Mouse (Mus musculus) adrenal gland, postnatal 14 days (tissue): ENCODE data around the gene Ccnjl. TPM values are rescaled to one million over a fixed set of nuclear protein-coding genes. Genes with fewer than 3 reads are reported as not detected.

Experiments used
- DNase-seq: peaks from one replicate; pipeline ENCODE4 v3.0.0; 2021; ENCODE audit warnings: mixed read lengths
- long read RNA-seq, 2 experiments: library from polyadenylated mRNA; stranded (forward); transcript quantifications; one replicate each; pipeline ENCODE4 v2.0.0; 2021
- total RNA-seq: library from RNA; stranded (reverse); gene quantifications from 2 replicates; pipeline ENCODE4 v1.2.3, GENCODE M21; 2021

Gene Ccnjl
- 5.0 and 7.7 TPM in 2 replicates for total RNA-seq
- long read RNA-seq, experiment 1, partial matches to known transcripts: 0 of 1 reads
- long read RNA-seq, experiment 1, other reads (novel, unspliced or antisense): 0 of 1 reads
- long read RNA-seq, experiment 2, partial matches to known transcripts: 2 of 5 reads
- long read RNA-seq, experiment 2, other reads (novel, unspliced or antisense): 1 of 5 reads

DNA sequence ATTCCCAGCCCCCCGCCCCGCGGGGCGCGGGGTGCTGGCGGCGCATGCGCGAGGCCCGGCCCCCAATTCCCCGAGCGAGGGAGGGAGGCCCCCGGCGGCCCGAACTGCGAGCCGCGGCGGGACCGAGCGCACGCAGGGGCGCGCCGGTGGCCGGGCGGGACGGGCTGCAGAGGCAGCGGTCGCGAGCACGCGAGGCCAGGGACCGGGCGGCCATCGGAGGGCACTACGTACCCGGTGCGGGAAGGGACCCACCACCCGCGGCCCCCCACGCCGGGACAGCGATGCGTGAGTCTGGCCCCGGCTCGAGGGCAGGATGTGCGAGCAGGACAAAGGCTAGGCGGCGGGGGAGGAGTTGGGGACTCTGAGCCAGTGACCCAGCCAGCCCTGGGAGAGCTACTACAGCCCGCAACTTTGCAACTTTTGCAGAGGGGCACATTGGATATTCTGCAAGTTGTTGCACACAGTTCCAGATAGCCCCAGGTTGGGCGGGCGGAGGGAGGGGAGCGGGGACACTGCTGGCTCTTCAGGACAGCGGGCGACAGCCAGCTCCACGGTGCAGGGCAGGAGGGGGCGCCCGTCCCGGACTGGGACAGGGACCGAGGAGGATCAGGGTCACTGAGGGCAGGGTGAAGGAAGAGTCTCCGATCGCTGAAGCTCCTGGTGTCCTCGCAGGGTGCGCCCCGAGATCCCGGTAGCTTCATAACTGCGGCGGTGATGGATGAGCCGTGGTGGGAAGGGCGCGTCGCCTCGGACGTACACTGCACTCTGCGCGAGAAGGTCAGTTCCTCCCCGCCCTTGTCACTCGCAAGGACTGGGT lies at the start of gene Ccnjl:
TSS of gene Ccnjl (plus strand) at position 102 of the 817 bp plus-strand sequence.
- peak; percentile 87 for DNase-seq

DNA sequence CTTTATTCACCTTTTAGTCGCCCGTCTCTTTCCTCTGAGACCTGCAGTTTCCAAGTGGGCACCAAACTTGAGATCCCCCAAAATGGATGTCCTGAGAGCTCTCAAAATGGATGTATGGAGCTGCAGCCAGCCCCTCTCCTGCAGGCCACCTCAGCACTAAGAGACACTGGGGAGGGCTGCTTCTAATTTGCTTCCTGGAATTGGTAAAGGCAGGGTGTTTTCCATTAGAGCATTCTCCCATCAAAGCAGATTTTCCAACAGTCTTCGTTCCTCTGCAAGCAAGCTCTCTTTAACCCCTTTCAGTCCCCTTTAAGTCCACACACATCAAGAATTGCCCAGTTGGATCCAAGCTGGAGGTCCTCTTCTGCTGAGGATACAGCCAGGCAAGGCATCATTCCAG lies 49.2 kb upstream of the Ccnjl start:
- no peak for DNase-seq

DNA sequence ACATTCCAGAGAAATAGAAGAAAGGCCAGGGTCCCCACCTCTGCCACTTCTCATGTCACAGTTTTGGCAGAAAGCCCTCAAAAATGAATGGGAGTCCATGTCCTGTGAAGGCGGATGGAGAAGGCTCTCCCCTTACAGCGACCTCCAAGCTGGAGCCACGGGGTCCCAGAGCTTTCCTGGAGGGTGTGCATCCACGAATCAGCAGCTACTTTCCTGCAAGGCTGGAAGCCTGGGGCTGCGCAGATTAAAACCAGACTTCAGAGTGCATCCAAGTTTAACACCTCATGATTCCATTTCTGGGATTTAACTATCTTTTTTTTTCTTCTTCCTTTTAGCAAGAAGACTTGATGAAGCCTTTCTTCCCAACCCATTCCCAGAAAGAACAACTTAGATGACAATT lies 48.0 kb upstream of the Ccnjl start:
- DNase-seq: peak; percentile 14

DNA sequence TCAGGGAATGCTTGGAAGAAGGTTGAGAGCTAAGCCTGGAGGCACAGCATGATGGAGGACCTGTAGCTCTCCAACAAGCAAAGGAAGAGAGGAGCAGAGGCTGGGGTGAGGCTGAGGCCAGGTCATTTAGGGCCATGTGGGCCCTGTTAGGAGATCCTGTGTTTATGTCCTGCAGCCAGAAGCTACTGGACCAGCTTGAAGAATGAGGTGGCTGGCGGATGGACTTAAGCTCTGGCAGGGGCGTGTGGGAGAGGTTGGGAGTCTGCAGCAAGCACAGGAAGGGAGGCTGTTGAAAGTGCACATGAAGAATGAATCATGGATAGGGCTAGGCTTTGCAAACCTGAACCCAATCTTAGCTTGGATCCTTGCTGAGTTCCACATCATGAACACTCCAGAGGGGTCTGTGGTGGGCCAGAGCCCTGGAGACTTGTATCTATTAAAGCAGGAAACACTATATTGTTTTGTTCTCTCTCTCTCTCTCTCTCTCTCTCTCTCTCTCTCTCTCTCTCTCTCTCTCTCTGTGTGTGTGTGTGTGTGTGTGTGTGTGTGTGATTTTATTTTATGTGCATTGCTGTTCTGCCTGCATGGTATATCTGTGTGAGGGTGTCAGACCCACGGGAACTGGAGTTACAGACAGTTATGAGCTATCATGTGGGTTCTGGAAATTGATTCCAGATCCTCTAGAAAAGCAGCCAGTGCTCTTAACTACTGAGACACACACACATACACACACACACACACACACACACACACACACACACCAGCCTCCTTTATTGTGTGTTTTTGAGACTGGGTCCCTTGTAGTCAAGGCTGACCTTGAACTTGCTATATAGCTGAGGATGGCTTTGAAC lies 46.7 kb upstream of the Ccnjl start:
- peak; percentile 22 for DNase-seq

DNA sequence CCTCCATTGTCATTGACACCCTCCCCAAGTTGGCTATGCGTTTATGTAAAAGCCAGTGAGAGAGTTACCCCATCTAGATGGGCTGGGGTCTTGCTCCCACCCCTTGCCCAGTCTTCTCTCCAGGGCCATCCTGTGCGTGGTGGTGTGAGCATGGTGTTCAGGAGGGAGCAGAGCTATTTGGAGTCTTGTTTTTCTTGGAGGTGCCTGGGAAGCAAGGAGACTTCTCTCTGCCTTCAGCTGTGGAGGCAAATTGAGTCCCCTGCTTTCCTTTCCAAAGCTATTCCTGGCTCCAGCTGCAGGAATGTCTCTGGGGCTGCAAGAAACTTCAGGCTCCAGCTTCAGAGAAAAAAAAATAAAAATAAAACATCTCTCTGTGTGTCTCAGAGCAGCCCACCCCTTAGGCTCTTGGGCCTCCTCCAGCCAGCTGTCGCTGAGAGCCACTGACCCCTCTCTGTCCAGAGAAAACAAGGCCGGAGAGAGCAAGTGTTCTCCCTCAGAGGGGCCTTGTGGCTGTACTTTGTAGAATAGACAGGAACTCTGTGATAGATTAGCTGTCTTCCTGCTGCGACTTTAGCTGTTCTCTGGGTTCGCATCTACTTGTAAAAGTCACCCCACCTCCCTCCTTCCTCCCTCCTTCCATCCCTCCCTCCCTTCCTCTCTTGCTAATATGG lies 45.3 kb upstream of the Ccnjl start:
- peak; percentile 19 for DNase-seq

DNA sequence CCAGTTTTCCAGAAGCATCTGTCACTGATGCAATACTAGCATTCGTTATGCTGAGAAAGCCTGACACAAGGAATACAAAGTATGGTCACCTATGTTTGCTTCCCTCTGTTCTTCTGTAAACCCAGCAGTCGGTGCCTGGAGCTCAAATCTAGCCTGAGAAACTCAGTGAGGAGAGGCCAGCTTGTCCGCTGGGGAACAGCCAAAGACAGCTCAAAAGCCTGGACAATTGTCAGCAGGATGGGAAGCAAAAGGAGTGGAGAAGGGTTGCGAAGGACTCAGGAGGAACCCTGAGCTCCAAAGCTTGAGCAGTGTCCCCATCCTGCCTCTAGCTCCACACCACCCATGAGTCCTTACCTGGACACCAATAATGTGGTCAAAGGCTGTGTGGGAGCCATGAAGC lies 44.5 kb upstream of the Ccnjl start:
- no peak for DNase-seq

DNA sequence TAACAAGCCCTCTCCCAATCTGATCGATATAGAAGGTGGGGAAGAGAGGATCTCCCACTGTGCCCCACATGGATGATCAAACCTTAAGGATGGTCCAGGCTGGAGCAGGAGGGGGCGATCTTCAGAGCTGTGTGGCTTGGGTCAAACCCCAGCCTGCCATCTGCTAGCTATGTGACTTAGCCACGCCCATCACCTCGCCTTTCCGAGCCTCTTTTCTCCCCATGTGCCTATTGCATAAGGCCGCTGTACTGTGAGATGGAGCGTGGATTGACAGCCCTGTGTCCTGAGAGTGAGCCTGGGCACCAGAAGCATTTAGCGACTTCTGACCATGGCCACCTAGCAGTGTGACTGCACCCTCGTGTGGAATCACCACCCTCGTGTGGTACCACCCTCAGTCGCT lies 43.9 kb upstream of the Ccnjl start:
- DNase-seq: no peak

DNA sequence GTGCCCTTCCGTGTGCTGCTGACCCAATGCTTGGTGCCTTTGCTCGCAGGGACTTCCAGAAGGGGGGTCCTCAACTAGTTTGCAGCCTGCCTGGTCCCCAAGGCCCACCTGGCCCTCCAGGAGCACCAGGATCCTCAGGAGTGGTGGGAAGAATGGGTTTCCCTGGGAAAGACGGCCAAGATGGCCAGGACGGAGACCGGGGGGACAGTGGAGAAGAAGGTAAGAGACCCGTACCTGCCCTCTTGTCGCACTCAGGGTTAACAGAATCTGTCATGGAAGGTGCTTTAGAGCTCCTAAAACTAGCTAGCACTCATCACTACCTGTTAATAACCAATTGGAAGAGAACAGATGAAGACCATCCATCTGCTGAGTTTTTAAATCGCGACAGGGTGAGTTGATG lies 42.7 kb upstream of the Ccnjl start:
- DNase-seq: no peak

DNA sequence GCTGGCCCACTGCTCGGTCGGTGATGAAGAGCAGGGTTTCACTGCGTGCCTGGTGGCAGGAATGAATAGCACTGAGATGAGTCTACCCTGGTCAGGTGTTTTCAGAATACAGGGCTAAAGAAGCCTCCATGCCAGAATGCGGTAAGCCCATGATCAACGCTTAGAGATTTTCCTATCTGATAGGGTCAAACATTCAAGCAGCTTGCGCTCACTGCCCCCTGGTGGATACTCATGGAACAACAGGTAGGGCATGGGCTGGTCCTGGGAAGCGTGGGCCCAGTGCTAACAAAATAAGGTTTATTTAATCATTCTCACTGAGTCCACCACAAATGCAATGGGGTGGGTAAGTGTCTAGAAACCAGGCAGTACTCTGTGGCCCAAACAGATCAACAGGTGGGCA lies 35.9 kb upstream of the Ccnjl start:
- DNase-seq: peak; percentile 87

DNA sequence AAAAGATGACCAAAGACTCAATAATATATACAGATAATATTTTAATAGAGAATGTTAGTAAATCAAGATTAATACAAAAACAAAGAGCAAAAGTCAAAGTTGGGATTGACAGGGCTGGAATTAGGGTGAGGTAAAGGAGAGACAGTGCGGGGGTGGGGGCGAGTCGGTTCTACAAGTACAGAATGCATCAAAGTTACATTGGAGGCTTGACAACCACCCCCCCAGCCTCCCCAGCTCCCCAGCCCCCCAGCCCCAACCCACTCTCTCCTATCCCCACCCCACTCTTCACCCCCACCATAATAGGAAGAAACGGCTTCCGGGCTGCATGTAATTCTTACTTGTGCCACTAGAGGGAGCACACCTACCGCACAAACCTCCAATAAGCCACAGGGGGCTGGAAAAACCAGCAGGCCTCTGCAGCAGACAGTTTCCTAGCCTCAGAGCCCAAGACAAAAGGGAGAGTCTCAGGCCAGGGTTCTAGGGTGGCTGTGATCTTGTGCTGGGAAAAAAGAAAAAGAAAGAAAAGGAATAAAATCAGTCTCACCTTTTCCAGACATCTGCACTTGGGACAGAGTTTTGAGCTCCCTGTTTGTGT lies 34.7 kb upstream of the Ccnjl start:
- peak; percentile 73 for DNase-seq

DNA sequence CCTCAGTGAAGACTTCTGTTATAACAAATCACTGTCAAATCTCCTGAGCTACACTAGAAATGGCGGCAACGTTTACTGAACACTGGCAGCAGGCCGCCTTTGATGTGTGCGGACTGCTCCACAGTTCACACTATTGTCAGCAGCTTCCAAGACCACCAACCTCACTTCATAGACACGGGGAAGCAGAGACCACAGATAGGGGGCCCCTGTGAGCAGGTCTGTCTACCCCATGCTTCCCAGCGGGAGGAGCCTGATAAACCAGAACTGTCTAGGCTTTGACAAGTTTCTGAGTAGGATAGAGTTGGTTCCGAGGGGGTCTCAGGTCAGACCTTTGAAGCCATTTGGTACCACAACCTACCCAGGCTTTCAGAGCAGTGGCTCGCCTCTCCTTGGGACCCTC lies 33.5 kb upstream of the Ccnjl start:
- no peak for DNase-seq

DNA sequence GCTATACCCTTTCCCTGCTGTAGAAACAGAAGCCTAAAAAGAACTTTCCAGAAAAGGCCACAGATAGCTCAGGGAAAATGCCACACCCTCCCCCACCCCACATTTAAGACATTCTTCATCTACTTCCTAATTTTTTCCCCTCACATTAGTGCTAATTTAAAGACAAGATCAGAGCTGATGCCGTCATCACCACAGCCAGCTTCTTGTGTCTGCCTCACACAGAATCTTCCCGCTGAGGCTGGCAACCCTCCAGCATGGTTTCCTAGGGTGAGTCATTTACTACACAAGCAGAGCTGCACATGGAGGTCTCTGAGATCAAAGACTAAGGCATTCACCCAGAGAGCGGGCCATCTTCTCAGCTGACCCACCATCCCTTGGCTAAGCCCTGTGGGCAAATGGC lies 33.1 kb upstream of the Ccnjl start:
- peak; percentile 92 for DNase-seq

DNA sequence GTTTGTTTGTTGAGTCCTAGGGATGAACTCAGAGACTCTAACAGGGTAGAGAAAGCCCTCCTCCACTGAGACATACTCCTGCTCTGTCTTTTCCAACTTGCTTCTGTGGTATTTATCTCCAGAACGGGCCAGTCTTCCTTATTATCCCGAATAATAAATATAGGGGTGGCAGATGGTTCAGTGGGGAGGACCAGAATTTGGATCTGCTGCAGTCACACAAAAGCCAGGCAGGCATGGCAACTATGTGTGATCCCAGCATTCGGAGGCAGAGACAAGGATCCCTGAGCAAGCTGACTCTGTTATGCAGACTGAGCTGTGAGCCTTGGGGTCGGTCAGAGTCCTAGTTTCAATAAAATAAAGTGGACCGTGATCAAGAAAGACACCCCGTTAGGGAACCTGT lies 27.3 kb upstream of the Ccnjl start:
- no peak for DNase-seq

DNA sequence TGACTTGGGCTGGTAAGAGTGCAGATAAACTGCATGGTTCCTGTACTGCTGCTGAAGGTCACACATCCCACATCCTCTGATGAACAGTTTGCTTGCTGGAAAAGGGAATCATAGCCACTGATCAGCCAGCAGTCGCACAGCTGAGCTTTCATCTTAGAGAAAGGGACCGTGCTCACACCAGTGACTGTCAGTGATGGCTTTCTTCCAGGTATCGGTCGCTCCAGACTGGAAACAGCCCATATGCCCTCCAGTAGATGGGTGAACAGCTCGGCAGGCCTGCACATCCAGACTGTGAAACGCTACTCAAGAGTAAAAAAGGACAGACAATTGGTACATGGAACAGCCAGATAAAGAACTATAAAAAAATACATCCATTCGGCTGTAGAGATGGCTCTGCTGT lies 23.4 kb upstream of the Ccnjl start:
- no peak for DNase-seq

DNA sequence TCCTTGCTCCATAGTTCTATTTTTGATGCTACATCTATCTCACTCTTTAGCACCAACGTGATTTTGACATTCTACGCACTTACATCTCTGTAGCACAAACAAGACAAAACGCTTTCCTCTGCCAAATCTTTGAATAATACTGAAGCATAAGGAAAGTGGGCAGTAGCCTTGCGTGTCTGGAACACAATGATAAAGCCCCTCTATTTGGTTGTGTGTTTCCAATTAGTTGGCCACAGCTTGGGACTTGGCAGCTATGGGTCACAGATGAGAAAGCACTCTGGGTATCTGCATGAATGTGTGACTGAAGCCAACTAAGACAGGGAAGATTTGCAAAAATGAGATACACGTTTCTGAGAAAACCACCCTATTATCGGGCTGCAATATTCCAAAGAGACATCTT lies 20.6 kb upstream of the Ccnjl start:
- DNase-seq: no peak

DNA sequence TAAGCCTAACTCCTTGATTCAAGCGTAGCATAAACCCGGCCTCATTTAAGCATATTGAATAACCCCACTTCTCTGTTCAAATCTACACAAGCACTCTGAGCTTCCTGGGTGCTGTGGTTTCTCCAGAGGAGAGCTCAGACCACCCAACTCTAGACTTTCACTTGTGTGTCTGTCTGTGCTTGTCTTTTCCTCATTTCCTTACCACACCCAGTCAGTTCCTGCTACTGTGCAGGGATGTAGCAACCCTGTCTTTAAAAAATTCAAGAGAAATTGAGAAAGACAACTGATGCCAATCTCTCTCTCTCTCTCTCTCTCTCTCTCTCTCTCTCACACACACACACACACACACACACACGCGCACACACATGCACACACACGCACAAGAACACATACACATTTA lies 18.7 kb upstream of the Ccnjl start:
- DNase-seq: no peak

DNA sequence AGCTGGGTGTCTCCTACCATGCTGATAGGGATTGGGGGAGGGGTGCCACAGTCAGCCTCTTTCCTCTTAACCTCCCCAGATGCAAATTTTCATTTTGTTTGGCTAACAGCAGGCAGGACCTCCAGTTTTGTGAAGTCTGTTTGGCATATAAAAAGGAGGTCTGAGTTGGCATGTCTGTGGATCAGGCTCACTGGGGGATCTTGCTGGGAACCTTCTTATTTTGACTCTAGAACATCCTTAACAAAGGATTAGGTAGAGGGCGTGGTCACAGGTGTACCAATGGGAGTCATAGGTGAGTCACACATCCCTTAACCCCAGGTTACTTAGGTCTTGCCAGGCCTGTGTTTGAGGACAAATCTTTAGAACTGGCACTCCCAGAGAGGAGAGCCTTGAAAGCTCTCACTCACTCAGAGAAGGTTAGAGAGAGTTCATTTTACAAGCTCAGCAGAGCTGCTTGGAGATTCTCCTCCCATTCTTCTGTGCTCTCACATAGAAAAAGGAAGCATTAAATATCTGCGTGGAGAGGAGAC lies 15.9 kb upstream of the Ccnjl start:
- no peak for DNase-seq

DNA sequence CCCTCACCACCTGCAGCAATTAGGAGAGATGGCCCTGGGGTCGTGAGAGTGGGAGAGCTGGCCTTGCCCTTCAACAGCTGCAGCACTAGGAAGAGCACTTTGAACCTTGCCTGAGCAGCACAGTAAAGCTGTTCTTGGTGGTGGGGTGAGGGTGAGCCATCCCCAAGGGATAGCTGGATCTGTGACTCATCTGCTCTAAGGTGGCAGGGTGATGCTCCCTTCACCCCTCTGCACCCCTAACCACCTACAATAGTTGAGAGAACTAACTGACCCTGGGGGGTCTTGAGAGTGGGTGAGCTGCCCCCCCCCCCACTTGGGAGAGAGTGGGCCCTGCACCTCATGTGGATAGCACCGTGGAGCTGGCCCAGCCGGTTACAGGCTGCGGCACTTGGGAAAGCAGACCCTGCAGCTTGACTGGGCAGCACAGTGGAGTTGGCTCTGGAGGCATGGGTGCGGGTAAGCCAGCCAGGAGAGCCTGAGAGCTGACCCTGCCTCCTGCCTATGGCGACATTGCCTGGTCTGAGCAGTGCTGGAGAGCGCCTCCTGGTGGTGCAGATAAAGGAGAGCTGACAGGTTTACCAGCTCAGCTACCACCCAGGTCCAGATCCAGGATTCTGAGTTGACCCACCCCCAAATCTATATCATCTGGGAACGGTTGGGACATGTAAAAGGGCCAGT lies 12.1 kb upstream of the Ccnjl start:
- peak; percentile 68 for DNase-seq

DNA sequence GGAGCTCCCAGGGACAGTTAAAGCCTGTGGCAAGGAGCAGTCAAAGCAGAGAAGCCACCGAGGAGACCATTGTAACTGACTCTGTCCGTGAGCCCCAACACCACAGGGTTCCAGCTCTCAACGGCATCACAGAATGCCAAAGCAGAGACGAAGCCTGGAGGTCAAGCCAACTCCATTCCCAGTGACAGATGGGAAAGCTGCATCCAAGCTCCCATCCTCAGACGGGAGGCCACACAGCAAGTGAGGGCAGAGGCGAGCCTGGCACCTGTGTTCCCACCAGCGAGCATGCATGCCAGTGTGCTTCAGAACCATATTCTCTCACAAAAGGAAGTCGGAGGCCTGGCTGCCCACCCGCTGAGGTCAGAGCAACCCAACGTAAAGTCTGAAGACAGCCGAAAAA lies 10.9 kb upstream of the Ccnjl start:
- DNase-seq: no peak

DNA sequence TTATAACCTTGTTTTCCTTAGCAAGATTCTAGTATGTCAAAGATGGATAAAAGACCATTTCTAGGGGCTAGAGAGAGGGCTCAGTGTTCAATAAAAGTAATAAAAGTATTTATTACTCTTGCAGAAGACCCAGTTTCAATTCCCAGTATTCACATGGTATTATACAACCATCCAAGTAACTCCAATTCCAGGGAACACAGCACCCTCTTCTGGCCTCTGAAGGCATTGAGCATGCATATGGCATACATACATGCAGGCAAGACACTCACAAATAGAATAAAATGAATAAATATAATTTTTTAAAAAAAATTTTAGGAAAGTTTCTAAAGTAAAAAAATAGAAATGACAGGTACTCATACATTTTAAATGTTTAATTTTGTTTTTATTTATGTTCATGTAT lies 10.5 kb upstream of the Ccnjl start:
- DNase-seq: no peak

DNA sequence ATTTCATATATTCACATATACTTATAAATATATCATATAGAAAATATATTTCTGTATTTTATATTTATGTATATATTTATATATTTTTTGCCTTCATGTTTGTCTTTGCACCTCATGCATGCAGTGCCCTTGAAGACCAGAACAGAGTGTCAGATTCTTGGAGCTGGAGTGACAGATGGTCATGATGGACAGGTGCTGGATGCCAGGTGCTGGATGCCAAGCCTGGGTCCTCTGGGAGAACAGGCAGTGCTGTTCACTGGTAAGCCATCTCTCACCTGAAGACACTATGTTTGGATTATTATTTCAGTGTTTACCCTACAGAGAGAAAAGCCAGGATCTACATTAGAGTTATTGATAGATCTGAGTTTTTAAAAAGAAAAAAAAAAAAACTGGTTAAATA lies 9.8 kb upstream of the Ccnjl start:
- no peak for DNase-seq
